Mouse (Mus musculus): Measurements from ENCODE around the gene Tmem72.

DNA sequence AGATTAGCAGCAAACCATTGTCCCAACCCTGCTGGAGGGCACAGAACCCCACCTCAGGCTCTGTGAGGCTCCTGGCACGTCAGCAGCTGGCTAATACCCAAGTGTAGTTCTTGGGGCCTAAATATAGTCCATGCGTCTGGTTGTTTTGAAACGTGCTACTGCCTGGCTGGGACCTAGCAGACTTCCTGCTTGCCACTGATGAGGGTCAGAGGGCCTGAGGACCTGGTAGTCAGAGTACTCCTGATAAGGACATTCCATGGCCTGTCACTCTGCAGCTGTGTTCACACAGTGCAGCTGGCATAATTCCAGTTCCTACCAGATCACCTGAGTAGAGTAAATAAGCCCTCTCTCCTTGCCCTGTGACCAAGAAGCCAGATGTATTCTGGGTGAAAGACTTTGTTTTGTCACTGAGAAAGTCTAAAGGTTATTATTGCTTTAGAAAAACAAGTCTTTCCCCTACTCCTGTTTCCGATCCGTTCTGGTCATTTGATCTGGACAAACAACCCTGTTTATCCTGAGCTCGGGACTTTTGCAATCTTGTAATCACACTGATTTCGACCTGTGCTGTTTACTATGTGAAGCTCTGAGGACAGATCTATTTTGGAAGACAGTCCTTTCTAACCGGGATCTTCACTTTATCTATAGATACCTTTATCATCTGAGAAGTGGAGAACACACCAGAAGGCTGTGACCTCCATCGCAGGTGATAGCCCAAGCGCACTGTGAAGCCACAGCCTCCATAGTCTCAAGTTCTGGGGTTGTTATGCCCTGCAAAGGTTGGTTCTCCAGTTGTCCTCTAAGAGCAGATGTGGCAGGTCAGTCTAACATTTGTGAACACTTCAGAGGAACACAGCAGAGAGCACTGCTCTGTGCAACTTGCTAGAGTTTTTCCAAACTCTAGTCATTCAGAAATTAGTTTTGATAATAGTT is 81.2 kb downstream of the Tmem72 start:
- TF ChIP-seq CTCF (IDR thresholded peaks at IDR 0.05; ENCODE audit: low read depth, low read length) (no peak), POLR2AphosphoS5 (IDR thresholded peaks at IDR 0.05; ENCODE audit: insufficient replicate concordance, low read depth, low read length) (no peak)

Data from G1E (cell line).